Mouse (Mus musculus): ENCODE measurements around the gene Tspan3.

GRCm38 (mm10) chr9:56100041-56100522 is 65.2 kb downstream of the Tspan3 start:
- no peak for TF ChIP-seq POLR2A (IDR thresholded peaks at IDR 0.05; ENCODE audit: low read depth, low read length)
- no peak for TF ChIP-seq CTCF (IDR thresholded peaks at IDR 0.05; ENCODE audit: extremely low read depth, insufficient read length, insufficient replicate concordance, low read depth, low read length)

Data from small intestine, adult 2 months (tissue).